Mouse (Mus musculus) megakaryocyte, embryonic 14.5 days (primary cell): Measurements from ENCODE around the gene Gpc1. TPM values are rescaled to one million over a fixed set of nuclear protein-coding genes. Genes with fewer than 3 reads are reported as not detected.
A peak's percentile ranks its signal among the peaks of the same experiment; 100 is the strongest.

Source experiments
- H3K27me3 ChIP-seq: replicated peaks from 2 replicates; pipeline ENCODE3; 2012; ENCODE audit warnings: inconsistent platforms
- H3K36me3 ChIP-seq: replicated peaks from 2 replicates; pipeline ENCODE3; 2012; ENCODE audit warnings: low read length, inconsistent platforms, mixed read lengths
- H3K4me1 ChIP-seq: 2 replicates; pipeline ENCODE4 v1.6.1; 2012; ENCODE audit warnings: inconsistent platforms
- H3K4me3 ChIP-seq: replicated peaks from 2 replicates; pipeline ENCODE3; 2012; ENCODE audit warnings: moderate library complexity, mild to moderate bottlenecking, inconsistent platforms
- H3K9me3 ChIP-seq: 2 replicates; pipeline ENCODE4 v1.6.1; 2012; ENCODE audit warnings: inconsistent platforms
- FLI1 ChIP-seq: IDR thresholded peaks from 2 replicates; pipeline ENCODE4 v1.6.1; 2012; ENCODE audit warnings: low read length, inconsistent platforms, mixed read lengths
- GATA1 ChIP-seq: IDR thresholded peaks from 3 replicates; pipeline ENCODE4 v1.6.1; 2012; ENCODE audit warnings: mixed read lengths, low read length, inconsistent platforms, borderline replicate concordance
- polyA plus RNA-seq: library from polyadenylated mRNA; stranded (reverse); fragments of >175 nt; gene quantifications from 2 replicates; pipeline ENCODE4 v1.2.3, GENCODE M21; 2012; ENCODE audit warnings: low replicate concordance; ENCODE audit not compliant: insufficient read depth

Gene Gpc1
- polyA plus RNA-seq, 1 experiment, result 0.26 TPM

DNA sequence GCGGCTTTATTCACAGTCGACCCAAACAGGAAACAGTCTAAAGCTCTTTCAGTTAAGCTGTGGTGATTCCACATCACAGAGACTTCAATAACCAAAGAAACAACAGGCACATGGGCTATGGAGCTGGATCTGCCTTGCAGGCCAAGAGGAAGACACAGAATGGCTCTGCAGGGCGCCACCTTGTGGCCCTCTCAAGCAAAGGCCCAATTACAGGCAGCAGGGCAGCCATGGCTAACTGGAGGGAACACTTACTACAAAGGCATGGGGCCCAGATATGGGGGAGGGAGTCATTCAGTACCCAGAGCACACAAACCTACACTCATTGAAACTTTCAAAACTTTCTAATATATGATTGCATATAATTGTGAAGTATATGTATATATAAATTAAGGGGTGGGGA lies 63.6 kb downstream of the Gpc1 start:
- H3K4me1 ChIP-seq, result peaks cover 10% of the 10 kb centered on the region; the same call in 1 of the 2 replicates
- H3K9me3 ChIP-seq, result no peaks in the 10 kb centered on the region
- H3K4me3 ChIP-seq, result no peak overlapping the region
- H3K36me3 ChIP-seq, result no peaks in the 10 kb centered on the region
- peaks cover 42% of the 10 kb centered on the region for H3K27me3 ChIP-seq
- TF ChIP-seq FLI1, result no peak
- no peak for TF ChIP-seq GATA1

- Histone ChIP-seq H3K27me3 (peaks cover 50% of the 10 kb centered on the region), H3K4me1 (peaks cover 33% of the 10 kb centered on the region), H3K36me3 (peaks cover 5% of the 10 kb centered on the region), H3K4me3 (no peak within 1 kb of the TSS), H3K9me3 (peaks cover 4% of the 10 kb centered on the region; the same call in 1 of the 2 replicates)
- TF ChIP-seq GATA1 (no peak), FLI1 (no peak)
Observed at GRCm38 (mm10) chr1:92902786-92903185, 71.3 kb downstream of the Gpc1 start, which contains the start of gene Ankmy1. Gene Ankmy1 (minus strand): TSS chr1:92902906.

DNA sequence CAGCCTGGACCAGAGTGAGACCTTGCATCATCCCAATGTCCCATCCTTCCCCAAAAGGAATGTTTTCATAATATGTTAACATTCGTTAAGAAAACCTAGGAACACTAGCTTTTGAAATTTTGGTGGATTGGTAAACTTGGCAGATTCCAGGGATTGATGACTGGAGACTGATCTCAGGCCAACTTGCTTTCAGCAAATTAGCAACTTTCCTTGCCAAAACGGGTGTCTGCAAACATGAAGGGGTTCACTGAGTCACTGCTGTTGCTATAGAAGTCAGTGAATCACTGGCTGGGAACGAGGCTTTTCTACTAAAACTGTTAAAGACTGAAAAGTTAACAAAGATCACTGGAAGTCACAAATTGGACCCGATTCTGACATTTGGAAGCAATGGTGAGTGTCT lies 72.2 kb downstream of the Gpc1 start:
- H3K4me3 ChIP-seq, result no peak overlapping the region
- peaks cover 48% of the 10 kb centered on the region for H3K27me3 ChIP-seq
- TF ChIP-seq FLI1, result no peak
- no peak for TF ChIP-seq GATA1
- peaks cover 5% of the 10 kb centered on the region for H3K36me3 ChIP-seq
- peaks cover 4% of the 10 kb centered on the region; the same call in 1 of the 2 replicates for H3K9me3 ChIP-seq
- peaks cover 42% of the 10 kb centered on the region for H3K4me1 ChIP-seq

- Histone ChIP-seq H3K27me3 (peaks cover 31% of the 10 kb centered on the region), H3K4me1 (peaks cover 52% of the 10 kb centered on the region), H3K9me3 (peaks cover 4% of the 10 kb centered on the region; the same call in 1 of the 2 replicates), H3K4me3 (peak overlapping the region; percentile 14), H3K36me3 (peaks cover 5% of the 10 kb centered on the region)
- no peak for TF ChIP-seq GATA1
- no peak for TF ChIP-seq FLI1
Observed at GRCm38 (mm10) chr1:92905703-92906310, 74.4 kb downstream of the Gpc1 start.

GRCm38 (mm10) chr1:92906779-92907631 lies 75.6 kb downstream of the Gpc1 start, which contains the start of gene Dusp28:
Gene Dusp28 (plus strand): TSS chr1:92906981.
- H3K27me3 ChIP-seq, result peaks cover 22% of the 10 kb centered on the region
- no peak for TF ChIP-seq GATA1
- peaks cover 62% of the 10 kb centered on the region for H3K4me1 ChIP-seq
- H3K4me3 ChIP-seq, result peak within 1 kb of the TSS; percentile 97
- H3K9me3 ChIP-seq, result peaks cover 4% of the 10 kb centered on the region; the same call in 1 of the 2 replicates
- peaks cover 5% of the 10 kb centered on the region for H3K36me3 ChIP-seq

GRCm38 (mm10) chr1:92907632-92908360 lies 76.4 kb downstream of the Gpc1 start:
- Histone ChIP-seq H3K4me3 (peak overlapping the region; percentile 97), H3K9me3 (peaks cover 4% of the 10 kb centered on the region; the same call in 1 of the 2 replicates), H3K27me3 (peaks cover 15% of the 10 kb centered on the region), H3K4me1 (peaks cover 67% of the 10 kb centered on the region), H3K36me3 (peaks cover 7% of the 10 kb centered on the region)
- TF ChIP-seq FLI1 (no peak), GATA1 (no peak)

- Histone ChIP-seq H3K4me3 (peak overlapping the region; percentile 50), H3K36me3 (peaks cover 13% of the 10 kb centered on the region), H3K9me3 (peaks cover 4% of the 10 kb centered on the region; the same call in 1 of the 2 replicates), H3K27me3 (peaks cover 6% of the 10 kb centered on the region), H3K4me1 (peaks cover 67% of the 10 kb centered on the region)
- TF ChIP-seq GATA1 (no peak), FLI1 (no peak)
Observed at GRCm38 (mm10) chr1:92908664-92909063, 77.2 kb downstream of the Gpc1 start.

GRCm38 (mm10) chr1:92909068-92909467 lies 77.6 kb downstream of the Gpc1 start:
- TF ChIP-seq FLI1 (no peak), GATA1 (no peak)
- Histone ChIP-seq H3K4me1 (peaks cover 67% of the 10 kb centered on the region), H3K9me3 (peaks cover 4% of the 10 kb centered on the region; the same call in 1 of the 2 replicates), H3K27me3 (peaks cover 5% of the 10 kb centered on the region), H3K4me3 (no peak overlapping the region), H3K36me3 (peaks cover 17% of the 10 kb centered on the region)

Other genes starting within 250 kb of the Gpc1 start
- not detected in 2 replicates for gene Olfr1412, start 245.9 kb upstream of the Gpc1 start, polyA plus RNA-seq
- not detected in 2 replicates for gene Olfr1411, start 237.2 kb upstream of the Gpc1 start, polyA plus RNA-seq
- gene Olfr1410, start 225.9 kb upstream of the Gpc1 start, polyA plus RNA-seq, result not detected in 2 replicates
- gene Olfr12, start 213.9 kb upstream of the Gpc1 start, polyA plus RNA-seq, result not detected in 2 replicates
- gene Cops9, start 189.7 kb upstream of the Gpc1 start, polyA plus RNA-seq, result 26.2 and 120 TPM in 2 replicates
- 0.50 TPM in 1 of 2 replicates, not detected in the other for gene Otos, start 182.8 kb upstream of the Gpc1 start, polyA plus RNA-seq
- gene Ankmy1, start 71.3 kb downstream of the Gpc1 start, polyA plus RNA-seq, result not detected in 2 replicates
- gene Dusp28, start 75.3 kb downstream of the Gpc1 start, polyA plus RNA-seq, result 1.8 and 4.1 TPM in 2 replicates
- 94.2 and 172 TPM in 2 replicates for gene Rnpepl1, start 79.1 kb downstream of the Gpc1 start, polyA plus RNA-seq
- 12.4 and 15.0 TPM in 2 replicates for gene Capn10, start 102.7 kb downstream of the Gpc1 start, polyA plus RNA-seq
- gene Gpr35, start 119.2 kb downstream of the Gpc1 start, polyA plus RNA-seq, result 1.1 TPM in 1 of 2 replicates, not detected in the other
- 0.39 TPM in 1 of 2 replicates, not detected in the other for gene Aqp12, start 174.7 kb downstream of the Gpc1 start, polyA plus RNA-seq